Mouse (Mus musculus): ENCODE measurements at regions not wholly inside any gene's neighbourhood (a gene's known extent, or its start where the extent isn't known, plus 50 kb on each side); places are given as distances from the start of the nearest gene placed in this dataset.
A peak's percentile ranks its signal among the peaks of the same experiment; 100 is the strongest.

- H3K9me3 ChIP-seq = no peaks in the 10 kb centered on the region
- no peak overlapping the region for H3K9ac ChIP-seq
- H3K36me3 ChIP-seq = no peaks in the 10 kb centered on the region
- peak overlapping the region; percentile 61; the same call in 1 of the 2 replicates for H3K27ac ChIP-seq
- H3K4me3 ChIP-seq = no peak overlapping the region; the same call in 1 of the 2 replicates
- peaks cover 29% of the 10 kb centered on the region for H3K4me1 ChIP-seq
- WGBS = 57% methylated on average over 17 of the region's 17 CpGs
- H3K4me2 ChIP-seq (replicated peaks) = peak overlapping the region; percentile 57
- ATAC-seq (ENCODE audit: low FRiP score, low read depth) = no peak
- H3K27me3 ChIP-seq = peaks cover 9% of the 10 kb centered on the region; the same call in 1 of the 2 replicates
Observed at GRCm38 (mm10) chr2:75209790-75210583, 384.4 kb downstream of the Mtx2 start.

GRCm38 (mm10) chr2:75216931-75217330 lies 391.3 kb downstream of the Mtx2 start:
- Histone ChIP-seq H3K9ac (no peak overlapping the region), H3K4me2 (replicated peaks) (no peak overlapping the region), H3K36me3 (no peaks in the 10 kb centered on the region), H3K27me3 (peaks cover 16% of the 10 kb centered on the region; the same call in 1 of the 2 replicates), H3K27ac (no peak overlapping the region), H3K4me1 (peaks cover 8% of the 10 kb centered on the region; the same call in 1 of the 2 replicates), H3K9me3 (no peaks in the 10 kb centered on the region), H3K4me3 (no peak overlapping the region)
- whole genome bisulfite sequencing = 39% methylated on average over 5 of the region's 5 CpGs
- ATAC-seq (ENCODE audit: low FRiP score, low read depth) = no peak

DNA sequence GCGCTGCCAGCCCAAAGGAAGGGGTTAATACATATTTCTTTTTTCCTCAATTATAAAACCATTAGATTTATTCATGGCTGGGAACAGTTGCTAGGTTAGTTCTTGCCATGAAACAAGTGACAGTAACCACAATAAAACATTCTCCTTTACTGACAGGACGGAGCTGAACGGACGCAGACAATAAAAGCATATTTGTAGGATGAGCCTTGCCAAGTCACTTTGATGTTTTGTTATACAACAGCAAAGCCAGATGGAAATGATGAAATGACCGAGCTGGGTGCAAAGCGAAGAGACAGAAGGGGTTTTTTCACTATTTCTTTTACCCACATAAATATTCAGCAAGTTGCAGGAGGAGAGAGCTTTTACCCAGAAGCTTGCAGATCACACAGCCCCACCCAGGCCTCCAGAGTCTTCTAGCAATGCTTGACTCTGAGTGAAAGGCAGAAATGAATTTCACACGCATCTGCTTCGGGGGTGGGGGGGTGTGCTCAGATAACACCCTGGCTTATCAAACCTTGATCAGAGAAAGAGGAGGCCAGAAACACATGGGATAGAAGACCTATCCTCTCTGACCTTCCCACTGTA lies 395.3 kb downstream of the Mtx2 start:
- no peaks in the 10 kb centered on the region for H3K36me3 ChIP-seq
- ATAC-seq (ENCODE audit: low FRiP score, low read depth) = no peak
- WGBS = 53% methylated on average over 8 of the region's 8 CpGs

DNA sequence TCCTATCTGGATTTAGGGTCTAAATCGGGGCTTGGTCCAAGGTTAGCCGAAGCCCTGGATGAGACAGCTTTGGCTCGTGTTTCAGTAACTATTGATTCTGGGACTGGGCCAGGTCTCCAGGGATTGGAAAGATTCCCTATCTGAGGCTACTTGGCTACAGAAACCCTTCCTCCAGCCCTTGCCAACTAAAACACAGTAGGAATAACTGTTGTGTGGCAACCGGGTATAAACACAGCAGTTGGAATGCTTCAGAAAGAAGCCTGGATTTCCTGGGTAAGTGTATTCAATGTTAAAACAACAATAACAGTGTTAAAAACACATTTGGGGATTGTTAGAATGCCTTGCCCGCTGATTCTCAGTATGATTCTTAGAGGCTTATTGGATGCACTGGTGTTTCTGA lies 398.8 kb downstream of the Mtx2 start:
- H3K4me3 ChIP-seq = no peak overlapping the region
- H3K4me1 ChIP-seq = peaks cover 18% of the 10 kb centered on the region
- H3K9me3 ChIP-seq = no peaks in the 10 kb centered on the region
- H3K4me2 ChIP-seq (replicated peaks) = no peak overlapping the region
- WGBS = 45% methylated on average over 5 of the region's 5 CpGs
- no peaks in the 10 kb centered on the region for H3K36me3 ChIP-seq
- H3K9ac ChIP-seq = no peak overlapping the region
- H3K27me3 ChIP-seq = peaks cover 6% of the 10 kb centered on the region
- peak; percentile 64 for ATAC-seq (ENCODE audit: low FRiP score, low read depth)
- no peak overlapping the region for H3K27ac ChIP-seq

More for the DNA sequence above, 395.3 kb downstream of the Mtx2 start:
- Histone ChIP-seq H3K4me3 (no peak overlapping the region), H3K9me3 (no peaks in the 10 kb centered on the region), H3K27ac (no peak overlapping the region), H3K4me2 (replicated peaks) (no peak overlapping the region), H3K27me3 (peaks cover 10% of the 10 kb centered on the region; the same call in 1 of the 2 replicates), H3K4me1 (peaks cover 18% of the 10 kb centered on the region), H3K9ac (no peak overlapping the region)

DNA sequence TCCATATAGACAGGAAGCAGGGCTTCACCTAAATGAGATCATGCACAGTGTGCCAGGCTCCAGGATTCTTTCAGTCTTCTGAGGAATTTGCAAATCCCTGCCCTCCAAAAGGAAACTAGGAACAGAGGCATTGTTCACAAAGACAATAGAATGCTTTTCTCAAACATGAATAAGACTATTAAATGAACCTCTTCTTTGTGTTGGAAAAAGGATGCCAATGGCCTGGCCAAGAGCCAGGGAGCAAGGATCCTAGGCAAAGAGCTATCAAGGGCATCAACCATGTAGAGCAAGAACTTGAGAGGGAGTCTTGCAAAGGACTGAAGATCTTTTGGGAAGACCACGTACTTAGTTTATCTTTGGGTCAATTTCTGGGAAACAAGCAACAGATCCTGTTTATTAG lies 415.4 kb downstream of the Mtx2 start:
- Histone ChIP-seq H3K4me1 (no peaks in the 10 kb centered on the region), H3K9me3 (no peaks in the 10 kb centered on the region), H3K36me3 (no peaks in the 10 kb centered on the region), H3K4me2 (replicated peaks) (no peak overlapping the region), H3K9ac (no peak overlapping the region), H3K27ac (no peak overlapping the region), H3K4me3 (no peak overlapping the region), H3K27me3 (peaks cover 35% of the 10 kb centered on the region)
- no peak for ATAC-seq (ENCODE audit: low FRiP score, low read depth)
- 88% methylated on average over 1 of the region's 1 CpGs for WGBS

- no peak for ATAC-seq (ENCODE audit: low FRiP score, low read depth)
- Histone ChIP-seq H3K9ac (no peak overlapping the region), H3K4me2 (replicated peaks) (no peak overlapping the region), H3K9me3 (no peaks in the 10 kb centered on the region), H3K27ac (no peak overlapping the region), H3K4me3 (no peak overlapping the region), H3K4me1 (no peaks in the 10 kb centered on the region), H3K27me3 (peaks cover 64% of the 10 kb centered on the region), H3K36me3 (no peaks in the 10 kb centered on the region)
- WGBS = 46% methylated on average over 17 of the region's 17 CpGs
Observed at GRCm38 (mm10) chr2:75244311-75245033, 414.6 kb upstream of the Hnrnpa3 start.

DNA sequence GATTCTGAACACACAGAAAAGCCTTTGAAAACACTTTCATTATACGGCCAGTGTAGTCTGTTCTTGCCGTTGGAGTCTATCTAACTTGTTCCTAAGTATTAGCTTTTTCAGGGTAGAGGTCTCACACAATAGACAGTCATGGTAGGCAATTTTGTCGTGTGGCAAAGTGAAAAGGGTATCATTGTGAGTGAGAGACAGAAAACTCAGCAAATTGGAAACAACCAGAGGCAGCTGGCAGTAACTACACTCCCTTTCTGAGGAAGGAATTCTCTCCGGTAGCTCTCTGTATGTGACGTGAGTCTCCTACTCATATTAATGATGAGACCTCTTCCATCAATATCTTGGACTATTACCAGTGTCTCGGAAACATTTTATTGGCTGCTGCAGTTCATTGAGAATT lies 413.8 kb upstream of the Hnrnpa3 start:
- ATAC-seq (ENCODE audit: low FRiP score, low read depth) = no peak
- no peaks in the 10 kb centered on the region for H3K9me3 ChIP-seq
- H3K27me3 ChIP-seq = peaks cover 69% of the 10 kb centered on the region
- no peak overlapping the region for H3K4me2 ChIP-seq (replicated peaks)
- WGBS = 79% methylated on average over 6 of the region's 6 CpGs
- H3K4me1 ChIP-seq = no peaks in the 10 kb centered on the region
- no peaks in the 10 kb centered on the region for H3K36me3 ChIP-seq
- H3K9ac ChIP-seq = no peak overlapping the region
- H3K4me3 ChIP-seq = no peak overlapping the region
- no peak overlapping the region for H3K27ac ChIP-seq

GRCm38 (mm10) chr2:75245662-75246061 lies 413.4 kb upstream of the Hnrnpa3 start:
- Histone ChIP-seq H3K9ac (no peak overlapping the region), H3K4me1 (no peaks in the 10 kb centered on the region), H3K27ac (no peak overlapping the region), H3K4me3 (no peak overlapping the region), H3K4me2 (replicated peaks) (no peak overlapping the region), H3K36me3 (no peaks in the 10 kb centered on the region), H3K27me3 (peaks cover 71% of the 10 kb centered on the region), H3K9me3 (no peaks in the 10 kb centered on the region)
- ATAC-seq (ENCODE audit: low FRiP score, low read depth) = no peak
- WGBS = 76% methylated on average over 5 of the region's 5 CpGs

- Histone ChIP-seq H3K36me3 (no peaks in the 10 kb centered on the region), H3K4me1 (no peaks in the 10 kb centered on the region), H3K4me3 (no peak overlapping the region), H3K9ac (no peak overlapping the region), H3K9me3 (no peaks in the 10 kb centered on the region), H3K27me3 (peaks cover 74% of the 10 kb centered on the region), H3K4me2 (replicated peaks) (0 out of 2 replicates have a peak overlapping the region, but pooled peaks have one; percentile 2), H3K27ac (no peak overlapping the region)
- 39% methylated on average over 12 of the region's 12 CpGs for WGBS
- ATAC-seq (ENCODE audit: low FRiP score, low read depth) = no peak
Observed at GRCm38 (mm10) chr2:75246082-75246743, 412.8 kb upstream of the Hnrnpa3 start.

GRCm38 (mm10) chr2:75248251-75248650 lies 410.8 kb upstream of the Hnrnpa3 start:
- Histone ChIP-seq H3K9ac (no peak overlapping the region), H3K4me2 (replicated peaks) (no peak overlapping the region), H3K4me3 (no peak overlapping the region), H3K27me3 (peaks cover 68% of the 10 kb centered on the region), H3K27ac (no peak overlapping the region), H3K4me1 (peaks cover 11% of the 10 kb centered on the region), H3K9me3 (no peaks in the 10 kb centered on the region), H3K36me3 (no peaks in the 10 kb centered on the region)
- ATAC-seq (ENCODE audit: low FRiP score, low read depth) = no peak
- 41% methylated on average over 5 of the region's 5 CpGs for WGBS

GRCm38 (mm10) chr2:75250507-75250906 lies 408.6 kb upstream of the Hnrnpa3 start:
- WGBS = 98% methylated on average over 1 of the region's 1 CpGs

GRCm38 (mm10) chr2:75252829-75253228 lies 406.2 kb upstream of the Hnrnpa3 start:
- Histone ChIP-seq H3K9me3 (no peaks in the 10 kb centered on the region), H3K4me2 (replicated peaks) (0 out of 2 replicates have a peak overlapping the region, but pooled peaks have one; percentile 7), H3K4me3 (no peak overlapping the region), H3K27ac (no peak overlapping the region), H3K9ac (no peak overlapping the region), H3K36me3 (no peaks in the 10 kb centered on the region), H3K27me3 (peaks cover 70% of the 10 kb centered on the region), H3K4me1 (peaks cover 12% of the 10 kb centered on the region)
- WGBS = 31% methylated on average over 8 of the region's 8 CpGs
- ATAC-seq (ENCODE audit: low FRiP score, low read depth) = no peak

More at GRCm38 (mm10) chr2:75250507-75250906, 408.6 kb upstream of the Hnrnpa3 start:
- Histone ChIP-seq H3K9ac (no peak overlapping the region), H3K36me3 (no peaks in the 10 kb centered on the region), H3K9me3 (no peaks in the 10 kb centered on the region), H3K27me3 (peaks cover 71% of the 10 kb centered on the region), H3K4me3 (no peak overlapping the region), H3K4me1 (peaks cover 12% of the 10 kb centered on the region), H3K27ac (no peak overlapping the region), H3K4me2 (replicated peaks) (no peak overlapping the region)
- no peak for ATAC-seq (ENCODE audit: low FRiP score, low read depth)
